Mouse (Mus musculus): ENCODE measurements at regions not wholly inside any gene's neighbourhood (a gene's known extent, or its start where the extent isn't known, plus 50 kb on each side); places are given as distances from the start of the nearest gene placed in this dataset.

DNA sequence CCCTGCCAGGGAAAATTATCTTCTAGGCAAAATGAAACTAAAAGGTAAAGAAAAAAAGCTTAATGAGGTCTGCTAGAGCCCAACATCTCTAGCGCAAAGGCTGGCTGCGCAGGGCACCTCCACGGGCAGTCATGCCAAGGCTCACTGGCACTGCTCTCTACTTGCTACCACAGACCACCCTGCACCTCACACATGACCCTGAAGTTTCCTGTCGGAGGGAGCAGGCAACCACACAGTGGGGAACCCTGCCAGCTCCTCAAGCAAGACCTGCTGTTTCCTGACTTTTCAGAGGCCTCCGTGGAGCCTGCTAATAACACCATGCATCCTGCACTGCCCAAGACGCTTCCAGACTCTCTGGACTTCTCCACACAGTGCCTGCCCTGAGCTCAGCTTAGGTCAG is 182.3 kb downstream of the Mroh4 start:
- no peak for TF ChIP-seq CTCF (IDR thresholded peaks at IDR 0.05; ENCODE audit: extremely low read depth, insufficient read depth, low read length)
- TF ChIP-seq POLR2A (IDR thresholded peaks at IDR 0.05; ENCODE audit: extremely low read depth, insufficient read depth, low read length) = no peak

Measured in cortical plate, adult 2 months (tissue).